Comparison of ENCODE assay signal across 8 mouse cellular contexts in genomic region chr15:10981377-10982063, GRCm38 (mm10). TPM values are rescaled to one million over a fixed set of nuclear protein-coding genes. Genes with fewer than 3 reads are reported as not detected.
DNase-seq lines count a peak whose midpoint lies in the region; ATAC-seq and TF ChIP-seq lines count a peak whose summit lies in the region.

Gene Amacr, plus strand, starts transcription at chr15:10981756.

- peak within 1 kb of the TSS; percentile 44 for H3K27ac ChIP-seq in ES-E14 (ENCODE audit: insufficient read depth, low read depth, low read length, poor library complexity, severe bottlenecking)
- H3K27ac ChIP-seq in cerebellum, adult 2 months (ENCODE audit: insufficient read depth, low read length): peak within 1 kb of the TSS; percentile 84
- H3K27ac ChIP-seq in forebrain, postnatal 0 days (ENCODE audit: low read depth, low read length): peak within 1 kb of the TSS; percentile 87
- peak within 1 kb of the TSS; percentile 93 for H3K27ac ChIP-seq in lung, embryonic 15.5 days

- WGBS in cerebellum, adult 2 months: 1% methylated on average over 51 of the region's 52 CpGs
- WGBS in forebrain, postnatal 0 days: under 1% methylated on average over 52 of the region's 52 CpGs
- WGBS in lung, embryonic 15.5 days: 2% methylated on average over 52 of the region's 52 CpGs

- H3K36me3 ChIP-seq in ES-E14 (ENCODE audit: control insufficient read depth, insufficient read depth, low read length, poor library complexity, severe bottlenecking): no peaks in the 10 kb centered on the region
- no peaks in the 10 kb centered on the region for H3K36me3 ChIP-seq in forebrain, postnatal 0 days (ENCODE audit: insufficient read depth)
- H3K36me3 ChIP-seq in lung, embryonic 15.5 days: no peaks in the 10 kb centered on the region

- TF ChIP-seq POLR2A in cerebellum, adult 2 months (IDR thresholded peaks at IDR 0.05; ENCODE audit: borderline replicate concordance, insufficient read depth, low read length): peak; percentile 83

- H3K9ac ChIP-seq in ES-E14 (ENCODE audit: insufficient read depth, low read depth, low read length, poor library complexity, severe bottlenecking): peak within 1 kb of the TSS; percentile 89
- H3K9ac ChIP-seq in forebrain, postnatal 0 days: peak within 1 kb of the TSS; percentile 74
- H3K9ac ChIP-seq in lung, embryonic 15.5 days: peak within 1 kb of the TSS; percentile 85

- peak; percentile 83 for DNase-seq in ES-E14 (ENCODE audit: low read depth, low spot score)
- peak; percentile 94 to 96 for DNase-seq in cerebellum, adult 2 months
- peak; percentile 95 for DNase-seq in forebrain, postnatal 0 days
- peak; percentile 90 for DNase-seq in heart, postnatal 4 days
- DNase-seq in layer of hippocampus, adult 8-10 months (ENCODE audit: low spot score in 2 of 2): peak; percentile 74 to 91
- DNase-seq in ovary, adult 18-20 months (ENCODE audit: low spot score): peak; percentile 77
- peak; percentile 90 for DNase-seq in thymus, postnatal 0 days (ENCODE audit: low spot score)

- H3K4me2 ChIP-seq in forebrain, postnatal 0 days (ENCODE audit: low read depth): peak within 1 kb of the TSS; percentile 51
- peak within 1 kb of the TSS; percentile 69 for H3K4me2 ChIP-seq in lung, embryonic 15.5 days

- no peaks in the 10 kb centered on the region for H3K9me3 ChIP-seq in ES-E14 (ENCODE audit: control insufficient read depth, insufficient read depth, low read depth, low read length)
- no peaks in the 10 kb centered on the region for H3K9me3 ChIP-seq in forebrain, postnatal 0 days (ENCODE audit: low read length)
- no peaks in the 10 kb centered on the region for H3K9me3 ChIP-seq in lung, embryonic 15.5 days

- H3K27me3 ChIP-seq in cerebellum, adult 2 months (ENCODE audit: control insufficient read depth, insufficient read depth, low read length): no peaks in the 10 kb centered on the region
- H3K27me3 ChIP-seq in forebrain, postnatal 0 days (ENCODE audit: insufficient read depth, low read length): no peaks in the 10 kb centered on the region
- H3K27me3 ChIP-seq in lung, embryonic 15.5 days: no peaks in the 10 kb centered on the region

- in situ Hi-C loops in ES-E14 (cut with MboI; ENCODE audit: low sequenced_read_pairs in 2 of 2, unreplicated experiment in 2 of 2): no loop called here

- peak; percentile 99 for ATAC-seq in forebrain, postnatal 0 days
- ATAC-seq in lung, embryonic 15.5 days (ENCODE audit: borderline replicate concordance, extremely low read depth, low FRiP score, low TSS enrichment): peak; percentile 100

- peak within 1 kb of the TSS; percentile 76 for H3K4me3 ChIP-seq in ES-E14 (ENCODE audit: insufficient read depth in 1 of 2, low read depth in 1 of 2, low read length in 2 of 2, poor library complexity in 1 of 2, severe bottlenecking in 1 of 2)
- H3K4me3 ChIP-seq in cerebellum, adult 2 months (replicated peaks; ENCODE audit: insufficient read depth, low read depth, low read length): peak within 1 kb of the TSS; percentile 86
- H3K4me3 ChIP-seq in forebrain, postnatal 0 days (ENCODE audit: low read depth, low read length): peak within 1 kb of the TSS; percentile 68
- peak within 1 kb of the TSS; percentile 80 for H3K4me3 ChIP-seq in lung, embryonic 15.5 days

- peaks cover 6 to 7% of the 10 kb centered on the region in 2 experiments for H3K4me1 ChIP-seq in ES-E14 (ENCODE audit: control insufficient read depth in 2 of 2, insufficient read depth in 2 of 2, low read length in 2 of 2, poor library complexity in 1 of 2)
- no peaks in the 10 kb centered on the region for H3K4me1 ChIP-seq in cerebellum, adult 2 months (ENCODE audit: control insufficient read depth, insufficient read depth, low read length)
- H3K4me1 ChIP-seq in forebrain, postnatal 0 days (ENCODE audit: insufficient read depth): no peaks in the 10 kb centered on the region
- peaks cover 10% of the 10 kb centered on the region; the same call in 1 of the 2 replicates for H3K4me1 ChIP-seq in lung, embryonic 15.5 days

- TF ChIP-seq CTCF in cerebellum, adult 2 months (IDR thresholded peaks at IDR 0.05; ENCODE audit: borderline replicate concordance, insufficient read depth, low read depth, low read length): no peak; the same call in 1 of the 2 replicates
- TF ChIP-seq CTCF in forebrain, postnatal 0 days (IDR thresholded peaks at IDR 0.05; ENCODE audit: low read depth): peak; percentile 68

TF ChIP-seq in ES-E14, 5 proteins besides CTCF, POLR2A, EP300 and RAD21:
- TF ChIP-seq MAFK (IDR thresholded peaks at IDR 0.05; ENCODE audit: insufficient read depth, low read depth, low read length) (no peak), HCFC1 (IDR thresholded peaks at IDR 0.05; ENCODE audit: borderline replicate concordance, insufficient read depth, low read length) (peak; percentile 55; the same call in 1 of the 2 replicates)
TF ChIP-seq in ES-E14: peak in this region for 1.

RNA-seq across cellular contexts. Expression of gene Amacr, which starts in this region (rescaled TPM):
- 7.7 and 9.7 TPM in 2 replicates for total RNA-seq in ES-E14 (2012; rRNA removed)
- 11.4 and 12.0 TPM in 2 replicates for polyA plus RNA-seq in cerebellum, adult 2 months (2012; rRNA removed)
- total RNA-seq in forebrain, postnatal 0 days (2014; rRNA removed): 7.7 and 10.6 TPM in 2 replicates
- polyA plus RNA-seq in forebrain, postnatal 0 days (2015; fragmentation: Nextera tagmentation; extraction: Ambion mirVana): 7.7 and 10.3 TPM in 2 replicates
- 10 to 100 TPM; 14.6 to 15.6 TPM for total RNA-seq in heart, postnatal 4 days (2021)
- 10 to 100 TPM in 3 of 4 experiments, 1 to 10 TPM in 1; 8.4 to 16.4 (median 11.4) TPM for total RNA-seq in layer of hippocampus, adult 8-10 months (2022)
- 13.3 and 14.9 TPM in 2 replicates for polyA plus RNA-seq in lung, embryonic 15.5 days (2015; fragmentation: Nextera tagmentation; extraction: Ambion mirVana)
- polyA plus RNA-seq in thymus, postnatal 0 days (2015; fragmentation: Nextera tagmentation; extraction: Ambion mirVana): 8.1 and 8.8 TPM in 2 replicates

Comparison
In these comparisons a context has a peak if more than half of its experiments do, and no peak if none do; other contexts are left out.
1. Peak in every context shown above with its lines: DNase-seq, ATAC-seq, H3K4me3 ChIP-seq and H3K27ac ChIP-seq.